Mouse (Mus musculus) erythroblast, embryonic 14.5 days (primary cell): ENCODE measurements around the gene Cog5.

Experiments
- GATA1 ChIP-seq: IDR thresholded peaks from 2 replicates; pipeline ENCODE4 v1.6.1; 2012; ENCODE audit warnings: low read length, inconsistent platforms, mixed read lengths
- TAL1 ChIP-seq: IDR thresholded peaks from 3 replicates; pipeline ENCODE4 v1.6.1; 2012; ENCODE audit warnings: low read length, inconsistent platforms, mixed read lengths

DNA sequence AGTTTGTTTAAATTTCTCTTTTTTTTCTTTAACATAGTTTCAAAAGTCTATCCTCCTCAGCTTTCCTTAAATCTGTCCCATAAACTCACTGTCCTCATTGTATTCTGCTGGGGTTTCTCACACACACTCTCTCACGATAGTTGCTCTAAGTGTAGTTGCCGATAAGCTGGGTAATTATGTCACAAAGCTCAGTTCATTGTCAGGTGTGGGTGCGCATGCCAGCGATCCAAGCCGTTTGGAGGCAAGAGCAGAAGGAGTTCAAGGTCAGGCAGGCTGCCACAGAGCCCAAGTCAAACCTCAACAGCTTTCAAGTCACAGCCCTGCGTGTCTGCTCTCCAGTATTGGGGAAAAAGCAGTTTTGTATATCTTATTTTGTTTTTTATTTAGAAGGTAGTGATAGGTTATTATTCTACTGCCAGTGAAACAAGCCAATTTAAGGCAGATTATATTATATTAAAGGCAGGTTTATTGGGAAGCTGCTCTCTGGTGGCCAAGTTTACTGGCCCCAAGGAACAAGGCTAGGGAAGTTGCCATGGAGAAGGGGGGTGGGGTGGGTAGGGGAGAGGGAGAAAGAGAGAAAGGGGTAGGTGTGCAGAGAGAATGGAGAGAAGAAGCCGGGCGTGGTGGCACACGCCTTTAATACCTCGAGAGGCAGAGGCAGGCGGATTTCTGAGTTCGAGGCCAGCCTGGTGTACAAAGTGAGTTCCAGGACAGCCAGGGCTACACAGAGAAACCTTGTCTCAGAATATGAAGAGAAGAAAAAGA, 71.0 kb downstream of the Cog5 start:
- TF ChIP-seq GATA1 = no peak
- TF ChIP-seq TAL1 = no peak
